Mouse (Mus musculus) myocyte (in vitro differentiated cells): ENCODE results near the gene Shf. TPM values are rescaled to one million over a fixed set of nuclear protein-coding genes. Genes with fewer than 3 reads are reported as not detected.

Experiments
- H3K27me3 ChIP-seq: one replicate; pipeline ENCODE4 v1.6.1; 2011; ENCODE audit not compliant: control insufficient read depth, insufficient read depth, insufficient read length
- H3K36me3 ChIP-seq: one replicate; pipeline ENCODE4 v1.6.1; 2011; ENCODE audit not compliant: control insufficient read depth, insufficient read depth
- H3K4me2 ChIP-seq: one replicate; pipeline ENCODE4 v1.6.1; 2011; ENCODE audit warnings: low read depth, control low read depth
- H3K4me3 ChIP-seq: one replicate; pipeline ENCODE4 v1.5.1; 2011; ENCODE audit warnings: mild to moderate bottlenecking, control low read depth, moderate library complexity
- H3K79me2 ChIP-seq: one replicate; pipeline ENCODE4 v1.6.1; 2011; ENCODE audit not compliant: control insufficient read depth, insufficient read depth
- H3ac ChIP-seq: one replicate; pipeline ENCODE4 v1.6.1; 2011; ENCODE audit not compliant: control insufficient read depth, insufficient read length
- CEBPB ChIP-seq: IDR thresholded peaks from 2 replicates; pipeline ENCODE4 v1.6.1; 2011; ENCODE audit warnings: mild to moderate bottlenecking, moderate library complexity; ENCODE audit not compliant: poor library complexity, insufficient read depth, severe bottlenecking
- E2F4 ChIP-seq: IDR thresholded peaks from one replicate; pipeline ENCODE4 v1.6.1; 2011; ENCODE audit warnings: mild to moderate bottlenecking, control low read depth, moderate library complexity; ENCODE audit not compliant: insufficient read depth
- MAX ChIP-seq: IDR thresholded peaks from one replicate; pipeline ENCODE4 v1.6.1; 2011; ENCODE audit warnings: low read depth, mild to moderate bottlenecking, control low read depth
- MYOD1 ChIP-seq, 3 experiments: IDR thresholded peaks; one replicate each; pipeline ENCODE4 v1.6.1; 2011; ENCODE audit warnings: control low read depth in 2 of 3, low read depth in 2 of 3, mild to moderate bottlenecking in 2 of 3, moderate library complexity in 1 of 3; ENCODE audit not compliant: insufficient read length in 2 of 3, control insufficient read depth in 1 of 3
- MYOG ChIP-seq, 3 experiments: IDR thresholded peaks; one replicate each; pipeline ENCODE4 v1.6.1; 2011; ENCODE audit warnings: control low read depth in 2 of 3, low read depth in 2 of 3, mild to moderate bottlenecking in 2 of 3; ENCODE audit not compliant: insufficient read length in 2 of 3, control insufficient read depth in 1 of 3, insufficient read depth in 1 of 3
- POLR2A ChIP-seq: IDR thresholded peaks from one replicate; pipeline ENCODE4 v1.6.1; 2011; ENCODE audit warnings: low read depth, mild to moderate bottlenecking, control low read depth, moderate library complexity; ENCODE audit not compliant: insufficient read length
- POLR2AphosphoS2 ChIP-seq: IDR thresholded peaks from one replicate; pipeline ENCODE4 v1.6.1; 2011; ENCODE audit warnings: low read depth, control low read depth; ENCODE audit not compliant: insufficient read length
- REST ChIP-seq: IDR thresholded peaks from one replicate; pipeline ENCODE4 v1.6.1; 2011; ENCODE audit warnings: mild to moderate bottlenecking, control low read depth, moderate library complexity; ENCODE audit not compliant: insufficient read depth, insufficient read length
- SRF ChIP-seq: IDR thresholded peaks from one replicate; pipeline ENCODE4 v1.6.1; 2011; ENCODE audit warnings: low read depth; ENCODE audit not compliant: control insufficient read depth, insufficient read length
- TCF12 ChIP-seq: IDR thresholded peaks from one replicate; pipeline ENCODE4 v1.6.1; 2011; ENCODE audit warnings: mild to moderate bottlenecking, control low read depth; ENCODE audit not compliant: poor library complexity, insufficient read depth, severe bottlenecking
- TCF3 ChIP-seq: IDR thresholded peaks from one replicate; pipeline ENCODE4 v1.6.1; 2011; ENCODE audit warnings: low read depth, control low read depth; ENCODE audit not compliant: insufficient read length
- USF1 ChIP-seq: IDR thresholded peaks from one replicate; pipeline ENCODE4 v1.6.1; 2011; ENCODE audit warnings: low read depth, mild to moderate bottlenecking, control low read depth, moderate library complexity
- polyA plus RNA-seq: library from polyadenylated mRNA; unstranded; fragments of >200 nt; fragmentation: generic; extraction: Trizol; gene quantifications from one replicate; pipeline ENCODE4 v1.2.1, GENCODE M21; 2012; ENCODE audit warnings: missing spikeins

Gene Shf
- polyA plus RNA-seq, 1 experiment = 48.5 TPM

DNA sequence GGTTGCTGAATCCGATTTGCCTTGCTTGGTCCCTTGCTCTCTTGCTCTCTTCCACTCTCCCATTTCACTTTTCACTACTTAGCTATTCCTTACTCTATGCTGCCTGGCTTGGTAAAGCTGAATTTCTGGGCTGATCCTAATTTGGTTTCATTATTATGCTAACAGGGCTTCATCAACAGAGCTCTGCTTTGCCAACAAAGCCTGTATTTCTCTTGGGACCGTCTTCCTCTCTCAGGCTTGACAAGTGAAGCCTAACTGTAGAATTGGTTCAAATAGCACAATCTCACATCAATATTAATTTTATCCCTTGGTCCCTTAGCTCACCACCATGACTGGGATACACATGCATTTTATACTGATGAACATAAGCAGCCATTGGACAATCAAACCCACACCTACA, 57.4 kb downstream of the Shf start:
- no peak overlapping the region for H3K4me3 ChIP-seq
- H3K36me3 ChIP-seq = no peaks in the 10 kb centered on the region
- H3K79me2 ChIP-seq = no peaks in the 10 kb centered on the region
- H3ac ChIP-seq = no peak overlapping the region
- no peak for TF ChIP-seq POLR2A
- TF ChIP-seq MYOD1 (IDR thresholded peaks at IDR 0.05; ENCODE audit: control insufficient read depth in 1 of 3, insufficient read length in 2 of 3, low read depth in 2 of 3) = no peak
- H3K27me3 ChIP-seq = no peaks in the 10 kb centered on the region
- H3K4me2 ChIP-seq = no peak overlapping the region

DNA sequence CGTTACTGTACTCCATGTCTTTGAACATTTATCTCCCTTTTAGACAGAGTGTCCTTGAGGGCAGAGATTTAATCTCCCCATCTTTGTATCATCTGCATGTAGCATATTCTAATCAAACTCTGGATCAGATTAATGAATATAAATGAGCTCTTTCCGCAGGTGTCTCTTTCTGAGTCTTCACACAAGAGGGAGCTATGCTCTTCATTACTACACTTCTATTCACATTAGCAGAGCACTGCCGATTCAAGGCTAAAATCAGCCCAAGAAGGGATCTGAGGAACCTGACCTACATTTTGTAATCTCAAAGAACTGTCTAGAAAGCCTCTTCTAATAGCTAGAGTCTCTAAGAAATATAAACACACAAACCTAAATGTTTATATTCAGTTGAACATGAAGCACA, 59.3 kb downstream of the Shf start:
- Histone ChIP-seq H3K79me2 (no peaks in the 10 kb centered on the region), H3K4me3 (no peak overlapping the region), H3K27me3 (no peaks in the 10 kb centered on the region), H3ac (no peak overlapping the region), H3K4me2 (no peak overlapping the region), H3K36me3 (no peaks in the 10 kb centered on the region)
- TF ChIP-seq POLR2A (no peak), SRF (no peak), MYOG (IDR thresholded peaks at IDR 0.05; ENCODE audit: control insufficient read depth in 1 of 3, insufficient read depth in 1 of 3, insufficient read length in 2 of 3, low read depth in 2 of 3) (no peak), CEBPB (no peak), E2F4 (no peak), MYOD1 (IDR thresholded peaks at IDR 0.05; ENCODE audit: control insufficient read depth in 1 of 3, insufficient read length in 2 of 3, low read depth in 2 of 3) (no peak), TCF3 (no peak), TCF12 (no peak), REST (no peak), USF1 (no peak), MAX (no peak)

DNA sequence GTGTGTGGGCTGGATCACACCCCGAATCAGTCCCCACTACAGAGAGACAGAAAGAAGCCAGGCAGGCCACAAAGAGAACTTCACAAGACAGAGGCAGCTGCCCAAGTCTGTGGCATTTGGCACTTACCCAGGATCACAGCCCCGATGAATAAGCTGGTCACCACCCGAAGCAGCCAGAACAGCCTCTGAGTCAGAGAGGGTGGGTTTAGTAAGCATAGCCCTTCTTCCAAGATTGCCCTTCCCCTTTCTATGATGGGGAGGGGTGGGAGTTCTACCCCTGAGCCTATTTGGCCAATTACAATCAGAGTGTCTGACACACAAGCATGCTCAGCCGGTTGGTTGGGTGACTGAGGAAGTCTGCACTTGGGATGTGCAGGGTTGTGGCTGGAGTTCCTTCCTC, 62.8 kb downstream of the Shf start:
- Histone ChIP-seq H3K4me3 (no peak overlapping the region), H3K27me3 (no peaks in the 10 kb centered on the region), H3K79me2 (no peaks in the 10 kb centered on the region), H3K4me2 (peak overlapping the region; percentile 93), H3K36me3 (no peaks in the 10 kb centered on the region), H3ac (no peak overlapping the region)
- TF ChIP-seq REST (no peak), MYOG (IDR thresholded peaks at IDR 0.05; ENCODE audit: control insufficient read depth in 1 of 3, insufficient read depth in 1 of 3, insufficient read length in 2 of 3, low read depth in 2 of 3) (peak in 2 of 3 experiments; percentile 42 to 86), MYOD1 (IDR thresholded peaks at IDR 0.05; ENCODE audit: control insufficient read depth in 1 of 3, insufficient read length in 2 of 3, low read depth in 2 of 3) (peak; percentile 55 to 85 (median 84)), TCF12 (peak; percentile 45), CEBPB (no peak), POLR2AphosphoS2 (no peak), MAX (no peak)

DNA sequence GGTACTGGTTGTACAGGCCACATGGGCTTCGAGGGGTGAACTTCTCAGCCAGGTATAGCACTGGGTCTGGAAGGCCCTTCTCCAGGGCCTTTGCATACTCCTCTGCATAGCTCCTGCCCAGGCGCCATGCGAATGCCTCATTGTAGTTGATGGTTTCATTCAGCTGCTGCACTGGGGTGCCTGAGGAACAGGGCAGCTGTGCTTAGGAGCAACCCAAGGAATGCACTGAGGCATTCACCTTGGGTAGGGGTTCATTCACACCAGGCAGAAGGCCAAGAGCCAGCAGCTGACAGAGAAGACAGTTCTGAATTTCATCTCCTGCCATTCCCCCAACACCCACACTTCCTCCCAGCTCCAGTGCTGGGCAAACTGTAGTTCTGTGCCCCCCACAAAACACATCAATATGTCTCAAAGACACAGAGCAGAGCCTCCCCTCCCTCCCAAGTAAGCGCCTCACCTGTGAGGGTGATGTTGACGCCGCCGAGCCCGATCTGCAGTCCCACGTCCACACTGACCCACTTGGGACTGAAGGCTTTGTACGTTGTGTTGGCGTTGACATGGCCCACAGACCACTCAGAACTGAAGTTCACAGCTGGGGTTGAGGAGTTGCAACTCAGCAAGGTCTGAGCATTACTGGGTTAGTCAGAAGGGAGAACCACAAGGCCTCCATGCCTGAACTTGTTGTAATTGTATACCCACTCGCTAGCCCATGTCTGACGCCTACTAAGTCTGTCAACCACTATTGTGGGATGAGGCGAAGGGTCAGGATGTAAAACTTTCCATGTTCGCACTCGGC, 63.7 kb downstream of the Shf start:
- peak overlapping the region; percentile 93 for H3K4me2 ChIP-seq
- H3K27me3 ChIP-seq = no peaks in the 10 kb centered on the region
- no peak overlapping the region for H3ac ChIP-seq
- TF ChIP-seq TCF3 (peak; percentile 91), REST (no peak), MYOG (IDR thresholded peaks at IDR 0.05; ENCODE audit: control insufficient read depth in 1 of 3, insufficient read depth in 1 of 3, insufficient read length in 2 of 3, low read depth in 2 of 3) (peak; percentile 64 to 98 (median 93)), USF1 (no peak), E2F4 (no peak), POLR2AphosphoS2 (no peak), SRF (no peak), CEBPB (no peak), TCF12 (peak; percentile 89), POLR2A (no peak), MAX (no peak), MYOD1 (IDR thresholded peaks at IDR 0.05; ENCODE audit: control insufficient read depth in 1 of 3, insufficient read length in 2 of 3, low read depth in 2 of 3) (peak; percentile 23 to 97 (median 97))
- H3K79me2 ChIP-seq = no peaks in the 10 kb centered on the region
- no peak overlapping the region for H3K4me3 ChIP-seq
- H3K36me3 ChIP-seq = no peaks in the 10 kb centered on the region

DNA sequence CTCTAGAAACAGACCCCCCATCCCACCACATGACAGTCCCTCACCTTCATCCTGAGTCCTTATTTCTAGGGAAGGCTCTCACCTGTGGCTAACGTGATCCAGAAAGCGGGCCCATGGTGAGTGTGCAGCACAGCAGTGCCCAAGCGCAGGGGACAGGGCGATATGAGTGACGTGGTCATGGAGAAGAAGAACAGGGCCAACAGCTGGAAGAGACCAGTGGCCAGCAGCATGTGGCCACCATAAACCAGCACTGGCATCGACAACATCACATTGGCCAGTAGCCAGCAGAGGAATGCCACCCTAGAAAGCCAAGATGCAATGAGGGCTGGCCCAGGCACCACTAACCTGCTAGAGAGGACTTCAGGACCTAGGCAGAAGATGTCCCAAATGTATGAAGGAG, 64.4 kb downstream of the Shf start:
- Histone ChIP-seq H3K36me3 (no peaks in the 10 kb centered on the region), H3K79me2 (no peaks in the 10 kb centered on the region), H3K27me3 (no peaks in the 10 kb centered on the region), H3K4me3 (no peak overlapping the region), H3ac (no peak overlapping the region), H3K4me2 (peak overlapping the region; percentile 93)
- TF ChIP-seq REST (no peak), MYOG (IDR thresholded peaks at IDR 0.05; ENCODE audit: control insufficient read depth in 1 of 3, insufficient read depth in 1 of 3, insufficient read length in 2 of 3, low read depth in 2 of 3) (peak in 2 of 3 experiments; percentile 46 to 78), MYOD1 (IDR thresholded peaks at IDR 0.05; ENCODE audit: control insufficient read depth in 1 of 3, insufficient read length in 2 of 3, low read depth in 2 of 3) (peak in 2 of 3 experiments; percentile 68 to 79), CEBPB (no peak)
